Mouse (Mus musculus): ENCODE data around the gene Trpm3. TPM values are rescaled to one million over a fixed set of nuclear protein-coding genes. Genes with fewer than 3 reads are reported as not detected.

The Trpm3 gene
- total and polyA plus RNA-seq, 2 experiments from 2014 or later, result 19.1 to 64.7 TPM

DNA sequence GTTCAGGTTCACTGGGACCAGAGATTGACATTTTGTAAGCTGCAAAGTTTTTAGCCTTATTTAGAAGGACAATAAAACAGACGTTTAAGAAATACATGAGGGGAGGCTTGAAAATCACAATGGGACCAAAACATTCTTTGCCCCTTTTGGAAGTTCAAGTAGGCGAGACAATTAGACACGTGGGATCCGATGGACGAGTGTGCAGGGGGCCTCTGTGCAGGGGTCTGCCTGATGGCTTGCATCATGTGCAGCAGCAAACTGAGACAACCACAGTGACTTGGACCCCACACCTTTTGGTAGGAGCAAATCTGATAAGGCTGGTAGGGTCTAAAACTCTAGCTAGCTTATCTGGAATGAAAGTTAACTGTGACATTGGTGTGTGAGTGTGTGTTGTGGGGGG lies 188.4 kb downstream of the Trpm3 start:
- Histone ChIP-seq H3K4me3 (ENCODE audit: low read depth, low read length) (no peak overlapping the region), H3K4me1 (ENCODE audit: insufficient read depth, low read length) (no peaks in the 10 kb centered on the region), H3K4me2 (ENCODE audit: low read depth, low read length, poor library complexity, severe bottlenecking) (no peak overlapping the region), H3K9me3 (ENCODE audit: low read length) (no peaks in the 10 kb centered on the region), H3K9ac (replicated peaks; ENCODE audit: low read length, poor library complexity, severe bottlenecking) (no peak overlapping the region), H3K27ac (ENCODE audit: low read depth, low read length) (no peak overlapping the region), H3K36me3 (ENCODE audit: insufficient read depth, low read length) (no peaks in the 10 kb centered on the region), H3K27me3 (ENCODE audit: insufficient read depth, low read length) (no peaks in the 10 kb centered on the region)
- no peak for TF ChIP-seq CTCF (IDR thresholded peaks at IDR 0.05)
- DNase-seq (ENCODE audit: low spot score), result no peak
- 40% methylated on average over 5 of the region's 5 CpGs for WGBS
- ATAC-seq (ENCODE audit: low FRiP score), result no peak

DNA sequence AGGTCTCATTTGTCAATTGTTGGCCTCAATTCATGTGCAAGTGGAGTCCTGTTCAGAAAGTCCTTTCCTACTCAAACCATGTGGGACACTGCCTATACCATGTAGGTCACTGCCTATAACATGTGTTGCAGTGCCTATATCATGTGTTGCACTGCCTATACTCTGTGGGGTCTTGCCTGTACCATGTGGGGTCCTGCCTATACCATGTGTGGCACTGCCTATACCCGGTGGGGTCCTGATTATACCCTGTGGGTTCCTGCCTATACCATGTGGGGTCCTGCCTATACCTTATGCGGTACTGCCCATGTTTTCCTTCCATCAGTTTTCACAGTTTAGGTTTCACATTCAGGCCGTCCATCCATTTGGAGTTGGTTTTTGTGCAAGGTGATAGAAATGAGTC lies 197.4 kb downstream of the Trpm3 start:
- ATAC-seq (ENCODE audit: low FRiP score) (no peak), DNase-seq (ENCODE audit: low spot score) (no peak)
- Histone ChIP-seq H3K4me3 (ENCODE audit: low read depth, low read length) (no peak overlapping the region), H3K27me3 (ENCODE audit: insufficient read depth, low read length) (no peaks in the 10 kb centered on the region), H3K4me2 (ENCODE audit: low read depth, low read length, poor library complexity, severe bottlenecking) (no peak overlapping the region), H3K9ac (replicated peaks; ENCODE audit: low read length, poor library complexity, severe bottlenecking) (no peak overlapping the region), H3K9me3 (ENCODE audit: low read length) (no peaks in the 10 kb centered on the region), H3K27ac (ENCODE audit: low read depth, low read length) (no peak overlapping the region), H3K4me1 (ENCODE audit: insufficient read depth, low read length) (no peaks in the 10 kb centered on the region), H3K36me3 (ENCODE audit: insufficient read depth, low read length) (no peaks in the 10 kb centered on the region)
- WGBS, result 87% methylated on average over 3 of the region's 3 CpGs
- TF ChIP-seq CTCF (IDR thresholded peaks at IDR 0.05), result no peak

DNA sequence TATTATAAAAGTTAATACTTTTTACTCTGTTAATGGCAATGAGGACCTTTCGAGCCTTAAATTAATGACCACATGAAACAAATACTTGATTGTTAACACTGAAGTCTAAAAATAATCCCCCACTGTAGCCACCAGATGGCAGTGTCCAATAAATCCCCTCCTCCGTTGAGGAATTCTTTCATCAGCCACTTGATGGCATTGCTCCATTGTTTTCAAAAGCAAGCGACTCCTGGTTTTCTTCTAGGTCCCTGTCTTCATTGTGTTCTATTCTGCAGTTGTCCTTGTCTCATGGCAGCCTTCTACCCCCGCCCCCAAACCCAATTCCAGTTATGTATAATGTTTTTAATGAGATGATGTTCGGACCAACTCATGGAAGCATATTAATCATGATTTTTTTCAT lies 198.6 kb downstream of the Trpm3 start:
- peak; percentile 99 for TF ChIP-seq CTCF (IDR thresholded peaks at IDR 0.05)
- 17% methylated on average over 5 of the region's 5 CpGs for WGBS
- Histone ChIP-seq H3K9ac (replicated peaks; ENCODE audit: low read length, poor library complexity, severe bottlenecking) (no peak overlapping the region), H3K27me3 (ENCODE audit: insufficient read depth, low read length) (no peaks in the 10 kb centered on the region), H3K36me3 (ENCODE audit: insufficient read depth, low read length) (no peaks in the 10 kb centered on the region), H3K4me1 (ENCODE audit: insufficient read depth, low read length) (no peaks in the 10 kb centered on the region), H3K27ac (ENCODE audit: low read depth, low read length) (no peak overlapping the region), H3K9me3 (ENCODE audit: low read length) (no peaks in the 10 kb centered on the region), H3K4me2 (ENCODE audit: low read depth, low read length, poor library complexity, severe bottlenecking) (no peak overlapping the region), H3K4me3 (ENCODE audit: low read depth, low read length) (no peak overlapping the region)
- ATAC-seq (ENCODE audit: low FRiP score) (no peak; the same call in 1 of the 2 replicates), DNase-seq (ENCODE audit: low spot score) (peak; percentile 95)

DNA sequence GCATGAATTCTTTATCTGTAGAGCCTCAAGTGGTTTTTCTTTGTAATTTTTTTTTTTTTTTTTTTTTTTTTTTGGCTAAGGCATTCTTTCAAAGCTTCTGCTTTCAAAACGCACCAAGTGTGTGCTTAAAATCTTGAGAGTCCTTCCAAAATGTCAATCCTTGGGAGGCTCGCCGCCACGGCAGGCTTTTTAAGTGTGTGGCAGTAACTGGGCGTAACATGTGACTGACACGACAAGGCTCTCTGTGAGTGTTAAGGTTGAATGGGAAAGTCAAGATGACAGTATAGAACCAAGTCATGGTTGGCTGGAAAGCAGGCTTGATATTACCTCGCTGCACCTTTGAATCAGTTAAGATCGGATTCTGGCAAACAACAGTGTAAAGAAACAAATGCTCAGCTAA lies 200.1 kb downstream of the Trpm3 start:
- Histone ChIP-seq H3K27me3 (ENCODE audit: insufficient read depth, low read length) (no peaks in the 10 kb centered on the region), H3K36me3 (ENCODE audit: insufficient read depth, low read length) (no peaks in the 10 kb centered on the region), H3K9me3 (ENCODE audit: low read length) (no peaks in the 10 kb centered on the region), H3K4me2 (ENCODE audit: low read depth, low read length, poor library complexity, severe bottlenecking) (no peak overlapping the region), H3K9ac (replicated peaks; ENCODE audit: low read length, poor library complexity, severe bottlenecking) (no peak overlapping the region), H3K27ac (ENCODE audit: low read depth, low read length) (no peak overlapping the region), H3K4me1 (ENCODE audit: insufficient read depth, low read length) (no peaks in the 10 kb centered on the region), H3K4me3 (ENCODE audit: low read depth, low read length) (no peak overlapping the region)
- WGBS, result 78% methylated on average over 8 of the region's 8 CpGs
- ATAC-seq (ENCODE audit: low FRiP score) (no peak), DNase-seq (ENCODE audit: low spot score) (no peak)
- TF ChIP-seq CTCF (IDR thresholded peaks at IDR 0.05), result no peak

DNA sequence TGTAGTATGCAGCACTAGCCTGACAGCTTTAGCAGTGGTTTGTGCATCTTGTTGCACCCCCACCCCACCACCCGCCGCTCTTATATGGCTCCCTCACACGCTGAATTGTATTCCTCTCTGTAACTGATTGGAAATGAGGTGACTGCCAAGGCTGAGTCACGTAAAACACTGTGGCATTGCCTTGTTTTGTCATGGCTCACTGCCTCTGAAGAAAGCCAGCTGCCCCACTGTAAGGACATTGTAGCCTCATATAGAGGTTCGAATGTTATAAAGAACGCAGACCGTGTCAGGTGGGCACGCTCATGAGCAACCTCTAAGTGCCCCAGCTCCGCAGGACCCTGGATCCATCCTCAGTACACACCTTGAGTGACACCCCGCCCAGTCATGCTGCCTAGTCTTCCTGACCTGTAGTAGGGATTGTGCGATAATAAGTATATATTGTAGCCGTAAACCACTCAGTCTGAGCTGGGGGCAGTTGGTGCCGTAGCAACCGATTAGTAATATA lies 215.2 kb downstream of the Trpm3 start:
- ATAC-seq (ENCODE audit: low FRiP score) (peak; percentile 41; the same call in 1 of the 2 replicates), DNase-seq (ENCODE audit: low spot score) (peak; percentile 41)
- TF ChIP-seq CTCF (IDR thresholded peaks at IDR 0.05), result no peak
- no peak overlapping the region; the same call in 1 of the 2 replicates for H3K9ac ChIP-seq (replicated peaks; ENCODE audit: low read length, poor library complexity, severe bottlenecking)
- no peaks in the 10 kb centered on the region for H3K9me3 ChIP-seq (ENCODE audit: low read length)
- H3K4me3 ChIP-seq (ENCODE audit: low read depth, low read length), result no peak overlapping the region
- H3K27me3 ChIP-seq (ENCODE audit: insufficient read depth, low read length), result no peaks in the 10 kb centered on the region
- H3K27ac ChIP-seq (ENCODE audit: low read depth, low read length), result no peak overlapping the region
- no peaks in the 10 kb centered on the region; the same call in 1 of the 2 replicates for H3K4me1 ChIP-seq (ENCODE audit: insufficient read depth, low read length)
- H3K4me2 ChIP-seq (ENCODE audit: low read depth, low read length, poor library complexity, severe bottlenecking), result peak overlapping the region; percentile 20; the same call in 1 of the 2 replicates
- WGBS, result 60% methylated on average over 14 of the region's 14 CpGs
- H3K36me3 ChIP-seq (ENCODE audit: insufficient read depth, low read length), result no peaks in the 10 kb centered on the region

DNA sequence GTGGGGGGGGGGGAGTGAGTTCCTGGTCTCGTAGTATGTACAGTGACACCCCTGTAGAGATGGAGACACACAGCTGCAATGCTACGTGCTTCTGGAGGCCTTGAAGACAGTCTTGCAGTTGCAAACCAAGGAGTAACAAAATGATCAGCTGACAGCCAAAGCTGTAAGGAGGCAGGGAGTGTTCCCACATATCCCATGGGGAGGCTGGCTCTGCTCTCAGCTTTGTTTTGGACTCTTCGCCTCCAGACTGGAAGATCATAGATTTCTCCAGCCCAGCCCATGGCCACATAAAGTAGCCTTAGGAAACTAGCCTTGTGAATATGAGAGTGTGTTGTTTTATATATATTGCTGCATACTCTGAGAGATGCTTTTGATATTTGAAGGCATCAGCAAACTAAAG lies 248.0 kb downstream of the Trpm3 start:
- no peak for TF ChIP-seq CTCF (IDR thresholded peaks at IDR 0.05)

More for the DNA sequence above, 248.0 kb downstream of the Trpm3 start:
- WGBS, result 81% methylated on average over 3 of the region's 3 CpGs
- H3K27me3 ChIP-seq (ENCODE audit: insufficient read depth, low read length), result no peaks in the 10 kb centered on the region
- H3K9ac ChIP-seq (replicated peaks; ENCODE audit: low read length, poor library complexity, severe bottlenecking), result no peak overlapping the region
- H3K9me3 ChIP-seq (ENCODE audit: low read length), result no peaks in the 10 kb centered on the region
- H3K4me3 ChIP-seq (ENCODE audit: low read depth, low read length), result no peak overlapping the region
- H3K36me3 ChIP-seq (ENCODE audit: insufficient read depth, low read length), result no peaks in the 10 kb centered on the region
- DNase-seq (ENCODE audit: low spot score), result no peak
- H3K4me1 ChIP-seq (ENCODE audit: insufficient read depth, low read length), result no peaks in the 10 kb centered on the region
- no peak overlapping the region for H3K4me2 ChIP-seq (ENCODE audit: low read depth, low read length, poor library complexity, severe bottlenecking)
- ATAC-seq (ENCODE audit: low FRiP score), result no peak
- no peak overlapping the region for H3K27ac ChIP-seq (ENCODE audit: low read depth, low read length)
